9 mouse cellular contexts compared by ENCODE assay signal in genomic region chr4:152134507-152134906, GRCm38 (mm10). TPM values are rescaled to one million over a fixed set of nuclear protein-coding genes. Genes with fewer than 3 reads are reported as not detected.
A peak's percentile ranks its signal among the peaks of the same experiment; 100 is the strongest.
DNase-seq lines count a peak whose midpoint lies in the region; ATAC-seq and TF ChIP-seq lines count a peak whose summit lies in the region.
"Had no signal": no experiment of that assay in that cellular context is flagged by ENCODE, and none has a peak within 500 bp of the region (broad histone marks: within the 10 kb centered on the region; RNA-seq: fewer than 3 reads in every experiment).

No protein-coding gene starts in this region.

- H3K36me3 ChIP-seq in hindbrain, embryonic 10.5 days, result no peaks in the 10 kb centered on the region
- H3K36me3 ChIP-seq in hindbrain, embryonic 16.5 days (ENCODE audit: control insufficient read depth, insufficient read depth, low read length), result no peaks in the 10 kb centered on the region
- no peaks in the 10 kb centered on the region for H3K36me3 ChIP-seq in kidney, postnatal 0 days (ENCODE audit: insufficient read depth, low read length)
- H3K36me3 ChIP-seq: embryonic facial prominence, embryonic 13.5 days had no signal

- peaks cover 95% of the 10 kb centered on the region for H3K27me3 ChIP-seq in hindbrain, embryonic 10.5 days (ENCODE audit: insufficient read depth, poor library complexity, severe bottlenecking)
- peaks cover 51% of the 10 kb centered on the region for H3K27me3 ChIP-seq in hindbrain, embryonic 16.5 days (replicated peaks; ENCODE audit: control insufficient read depth, insufficient read depth, low read length)
- H3K27me3 ChIP-seq in kidney, postnatal 0 days (ENCODE audit: insufficient read depth, low read length), result 0 out of 2 replicates have a peak, but pooled peaks cover 7% of the 10 kb centered on the region

- H3K4me2 ChIP-seq in hindbrain, embryonic 16.5 days (ENCODE audit: low read length), result no peak overlapping the region
- no peak overlapping the region for H3K4me2 ChIP-seq in kidney, postnatal 0 days (ENCODE audit: low read length)
- H3K4me2 ChIP-seq: embryonic facial prominence, embryonic 13.5 days had no signal

- no peak for ATAC-seq in hindbrain, embryonic 16.5 days
- no peak for ATAC-seq in kidney, postnatal 0 days (replicated peaks; ENCODE audit: low FRiP score, low read depth)

- H3K27ac ChIP-seq in hindbrain, embryonic 10.5 days, result no peak overlapping the region
- H3K27ac ChIP-seq in hindbrain, embryonic 16.5 days (ENCODE audit: low read depth, low read length), result no peak overlapping the region
- H3K27ac ChIP-seq in kidney, postnatal 0 days, result no peak overlapping the region
- H3K27ac ChIP-seq: embryonic facial prominence, embryonic 13.5 days had no signal

- no peak overlapping the region for H3K9ac ChIP-seq in hindbrain, embryonic 16.5 days (ENCODE audit: low read depth, low read length)
- no peak overlapping the region for H3K9ac ChIP-seq in kidney, postnatal 0 days (ENCODE audit: low read depth, low read length)
- H3K9ac ChIP-seq: embryonic facial prominence, embryonic 13.5 days had no signal

- peaks cover 52% of the 10 kb centered on the region for H3K4me1 ChIP-seq in hindbrain, embryonic 10.5 days (replicated peaks)
- peaks cover 21% of the 10 kb centered on the region for H3K4me1 ChIP-seq in hindbrain, embryonic 16.5 days (ENCODE audit: control insufficient read depth, insufficient read depth, low read depth, low read length)
- H3K4me1 ChIP-seq in kidney, postnatal 0 days (replicated peaks; ENCODE audit: insufficient read depth, low read length), result peaks cover 20% of the 10 kb centered on the region; the same call in 1 of the 2 replicates

- TF ChIP-seq CTCF in kidney, postnatal 0 days (IDR thresholded peaks at IDR 0.05; ENCODE audit: low read depth), result peak; percentile 71

- DNase-seq in hindbrain, embryonic 10.5 days (ENCODE audit: low spot score), result peak; percentile 51
- DNase-seq in CD4-positive helper T cell, adult 2 months (ENCODE audit: low read depth, low spot score), result peak; percentile 70
- DNase-seq in T-cell, adult 2 months (ENCODE audit: low spot score), result peak; percentile 58
- peak; percentile 63 for DNase-seq in kidney, postnatal 0 days (ENCODE audit: low spot score)
- peak; percentile 43 to 64 for DNase-seq in natural killer cell, adult 2 months (ENCODE audit: low spot score in 2 of 2)
- DNase-seq in layer of hippocampus, adult 9-11 months, result no peak
- DNase-seq in frontal cortex, postnatal 25 days (ENCODE audit: low spot score in 2 of 2), result no peak

- no peak overlapping the region for H3K4me3 ChIP-seq in hindbrain, embryonic 10.5 days
- H3K4me3 ChIP-seq in hindbrain, embryonic 16.5 days (ENCODE audit: low read length), result no peak overlapping the region
- no peak overlapping the region for H3K4me3 ChIP-seq in kidney, postnatal 0 days (replicated peaks; ENCODE audit: low read depth, low read length)
- H3K4me3 ChIP-seq: embryonic facial prominence, embryonic 13.5 days had no signal

- H3K9me3 ChIP-seq in hindbrain, embryonic 10.5 days, result no peaks in the 10 kb centered on the region
- no peaks in the 10 kb centered on the region for H3K9me3 ChIP-seq in hindbrain, embryonic 16.5 days (ENCODE audit: control insufficient read depth, low read length)
- H3K9me3 ChIP-seq in kidney, postnatal 0 days (replicated peaks; ENCODE audit: low read length), result no peaks in the 10 kb centered on the region
- H3K9me3 ChIP-seq: embryonic facial prominence, embryonic 13.5 days had no signal

RNA-seq across cellular contexts. Expression of gene Espn, which starts 17.7 kb away (rescaled TPM):
- 1.6 and 6.5 TPM in 2 replicates for polyA plus RNA-seq in hindbrain, embryonic 10.5 days (2016; fragmentation: Nextera tagmentation; extraction: Ambion mirVana)
- polyA plus RNA-seq in hindbrain, embryonic 16.5 days (2015; fragmentation: Nextera tagmentation; extraction: Ambion mirVana), result 0.34 and 0.46 TPM in 2 replicates
- polyA plus RNA-seq in kidney, postnatal 0 days (2015; fragmentation: Nextera tagmentation; extraction: Ambion mirVana), result 32.9 and 35.0 TPM in 2 replicates

RNA-seq across cellular contexts. Expression of gene Tnfrsf25, which starts 18.8 kb away (rescaled TPM):
- 0.70 and 0.82 TPM in 2 replicates for polyA plus RNA-seq in hindbrain, embryonic 10.5 days (2016; fragmentation: Nextera tagmentation; extraction: Ambion mirVana)
- polyA plus RNA-seq in hindbrain, embryonic 16.5 days (2015; fragmentation: Nextera tagmentation; extraction: Ambion mirVana), result 0.80 and 1.1 TPM in 2 replicates
- 0.68 and 0.83 TPM in 2 replicates for polyA plus RNA-seq in kidney, postnatal 0 days (2015; fragmentation: Nextera tagmentation; extraction: Ambion mirVana)

RNA-seq across cellular contexts. Expression of gene Hes2, which starts 24.2 kb away (rescaled TPM):
- 4.2 and 4.7 TPM in 2 replicates for polyA plus RNA-seq in hindbrain, embryonic 10.5 days (2016; fragmentation: Nextera tagmentation; extraction: Ambion mirVana)
- polyA plus RNA-seq in hindbrain, embryonic 16.5 days (2015; fragmentation: Nextera tagmentation; extraction: Ambion mirVana), result not detected in 2 replicates
- 0.41 and 0.78 TPM in 2 replicates for polyA plus RNA-seq in kidney, postnatal 0 days (2015; fragmentation: Nextera tagmentation; extraction: Ambion mirVana)
- polyA plus RNA-seq: embryonic facial prominence, embryonic 13.5 days had no signal

RNA-seq across cellular contexts. Expression of gene Acot7, which starts 43.4 kb away (rescaled TPM):
- 90.0 and 118 TPM in 2 replicates for polyA plus RNA-seq in hindbrain, embryonic 10.5 days (2016; fragmentation: Nextera tagmentation; extraction: Ambion mirVana)
- polyA plus RNA-seq in hindbrain, embryonic 16.5 days (2015; fragmentation: Nextera tagmentation; extraction: Ambion mirVana), result 478 and 542 TPM in 2 replicates
- polyA plus RNA-seq in kidney, postnatal 0 days (2015; fragmentation: Nextera tagmentation; extraction: Ambion mirVana), result 56.4 and 63.5 TPM in 2 replicates

Comparison
In these comparisons a context has a peak if more than half of its experiments do, and no peak if none do; other contexts are left out.
1. DNase-seq: peak in hindbrain, embryonic 10.5 days (single experiment), CD4-positive helper T cell, adult 2 months (single experiment), T-cell, adult 2 months (single experiment), kidney, postnatal 0 days (single experiment) and natural killer cell, adult 2 months (2 of 2); none in layer of hippocampus, adult 9-11 months (single experiment) and frontal cortex, postnatal 25 days (0 of 2).